1 mouse cellular context compared by ENCODE assay signal in genomic region chr14:51140342-51140741, GRCm38 (mm10).
TF ChIP-seq lines count a peak whose summit lies in the region.

No protein-coding gene starts in this region.

TF ChIP-seq in C2C12, 6 proteins besides CTCF, POLR2A, EP300 and RAD21:
- no peak for TF ChIP-seq FOSL1 (IDR thresholded peaks at IDR 0.05; ENCODE audit: insufficient read depth, low read length, poor library complexity, severe bottlenecking)
- TF ChIP-seq CEBPB (IDR thresholded peaks at IDR 0.05; ENCODE audit: low read depth) = peak; percentile 67
- TF ChIP-seq MYOG (IDR thresholded peaks at IDR 0.05; ENCODE audit: control insufficient read depth, extremely low read depth, insufficient read length) = no peak
- no peak for TF ChIP-seq MYOD1 (IDR thresholded peaks at IDR 0.05; ENCODE audit: control insufficient read depth, insufficient read length, low read depth)
- TF ChIP-seq USF1 (IDR thresholded peaks at IDR 0.05; ENCODE audit: low read depth) = no peak
- no peak for TF ChIP-seq MAX (IDR thresholded peaks at IDR 0.05)
